Mouse (Mus musculus): ENCODE measurements around the gene Polr2a. TPM values are rescaled to one million over a fixed set of nuclear protein-coding genes. Genes with fewer than 3 reads are reported as not detected.

Gene Polr2a
- polyA plus RNA-seq, 1 experiment from 2014 or later, result 29.9 TPM

Other genes with a start within 250 kb of the Polr2a start
- gene Dnah2, start 209.5 kb downstream of the Polr2a start, polyA plus RNA-seq (2015; fragmentation: Nextera tagmentation; extraction: Ambion mirVana), result 0.73 and 0.87 TPM in 2 replicates
- gene Efnb3, start 198.4 kb downstream of the Polr2a start, polyA plus RNA-seq (2015; fragmentation: Nextera tagmentation; extraction: Ambion mirVana), result 11.9 and 14.3 TPM in 2 replicates
- gene Wrap53, start 178.4 kb downstream of the Polr2a start, polyA plus RNA-seq (2015; fragmentation: Nextera tagmentation; extraction: Ambion mirVana), result 26.6 and 27.9 TPM in 2 replicates
- 175 and 195 TPM in 2 replicates for gene Trp53, start 178.3 kb downstream of the Polr2a start, polyA plus RNA-seq (2015; fragmentation: Nextera tagmentation; extraction: Ambion mirVana)
- gene Atp1b2, start 152.7 kb downstream of the Polr2a start, polyA plus RNA-seq (2015; fragmentation: Nextera tagmentation; extraction: Ambion mirVana), result 11.2 and 13.5 TPM in 2 replicates
- gene Shbg, start 140.7 kb downstream of the Polr2a start, polyA plus RNA-seq (2015; fragmentation: Nextera tagmentation; extraction: Ambion mirVana), result 0.30 and 0.49 TPM in 2 replicates
- gene Sat2, start 136.6 kb downstream of the Polr2a start, polyA plus RNA-seq (2015; fragmentation: Nextera tagmentation; extraction: Ambion mirVana), result 17.8 and 23.1 TPM in 2 replicates
- 29.2 TPM in 2 replicates for gene Fxr2, start 125.6 kb downstream of the Polr2a start, polyA plus RNA-seq (2015; fragmentation: Nextera tagmentation; extraction: Ambion mirVana)
- 0.18 and 0.19 TPM in 2 replicates for gene Sox15, start 103.3 kb downstream of the Polr2a start, polyA plus RNA-seq (2015; fragmentation: Nextera tagmentation; extraction: Ambion mirVana)
- gene Mpdu1, start 96.0 kb downstream of the Polr2a start, polyA plus RNA-seq (2015; fragmentation: Nextera tagmentation; extraction: Ambion mirVana), result 71.8 and 78.0 TPM in 2 replicates
- gene Cd68, start 92.5 kb downstream of the Polr2a start, polyA plus RNA-seq (2015; fragmentation: Nextera tagmentation; extraction: Ambion mirVana), result 10.0 and 14.1 TPM in 2 replicates
- 586 and 589 TPM in 2 replicates for gene Eif4a1, start 86.2 kb downstream of the Polr2a start, polyA plus RNA-seq (2015; fragmentation: Nextera tagmentation; extraction: Ambion mirVana)
- 91.6 and 95.2 TPM in 2 replicates for gene Senp3, start 76.6 kb downstream of the Polr2a start, polyA plus RNA-seq (2015; fragmentation: Nextera tagmentation; extraction: Ambion mirVana)
- 0.45 and 0.53 TPM in 2 replicates for gene Tnfsf13, start 72.9 kb downstream of the Polr2a start, polyA plus RNA-seq (2015; fragmentation: Nextera tagmentation; extraction: Ambion mirVana)
- gene Tnfsf12, start 62.8 kb downstream of the Polr2a start, polyA plus RNA-seq (2015; fragmentation: Nextera tagmentation; extraction: Ambion mirVana), result 9.1 and 11.1 TPM in 2 replicates
- 4.5 and 7.0 TPM in 2 replicates for gene Tnfsfm13, start 62.5 kb downstream of the Polr2a start, polyA plus RNA-seq (2015; fragmentation: Nextera tagmentation; extraction: Ambion mirVana)
- 0.27 and 0.36 TPM in 2 replicates for gene Slc35g3, start 3.3 kb upstream of the Polr2a start, polyA plus RNA-seq (2015; fragmentation: Nextera tagmentation; extraction: Ambion mirVana)
- 1.9 and 2.8 TPM in 2 replicates for gene Zbtb4, start 7.3 kb upstream of the Polr2a start, polyA plus RNA-seq (2015; fragmentation: Nextera tagmentation; extraction: Ambion mirVana)
- gene Chrnb1, start 37.3 kb upstream of the Polr2a start, polyA plus RNA-seq (2015; fragmentation: Nextera tagmentation; extraction: Ambion mirVana), result 11.4 and 12.3 TPM in 2 replicates
- 2.0 and 2.5 TPM in 2 replicates for gene Fgf11, start 43.2 kb upstream of the Polr2a start, polyA plus RNA-seq (2015; fragmentation: Nextera tagmentation; extraction: Ambion mirVana)
- 8.3 TPM in 2 replicates for gene Tmem102, start 47.0 kb upstream of the Polr2a start, polyA plus RNA-seq (2015; fragmentation: Nextera tagmentation; extraction: Ambion mirVana)
- not detected in 2 replicates for gene Gm39566, start 56.7 kb upstream of the Polr2a start, polyA plus RNA-seq (2015; fragmentation: Nextera tagmentation; extraction: Ambion mirVana)
- not detected in 2 replicates for gene Spem2, start 59.8 kb upstream of the Polr2a start, polyA plus RNA-seq (2015; fragmentation: Nextera tagmentation; extraction: Ambion mirVana)
- 0.14 and 0.32 TPM in 2 replicates for gene Spem1, start 63.5 kb upstream of the Polr2a start, polyA plus RNA-seq (2015; fragmentation: Nextera tagmentation; extraction: Ambion mirVana)
- gene Nlgn2, start 79.1 kb upstream of the Polr2a start, polyA plus RNA-seq (2015; fragmentation: Nextera tagmentation; extraction: Ambion mirVana), result 5.6 and 7.6 TPM in 2 replicates
- 409 and 443 TPM in 2 replicates for gene Tmem256, start 79.9 kb upstream of the Polr2a start, polyA plus RNA-seq (2015; fragmentation: Nextera tagmentation; extraction: Ambion mirVana)
- gene Plscr3, start 87.7 kb upstream of the Polr2a start, polyA plus RNA-seq (2015; fragmentation: Nextera tagmentation; extraction: Ambion mirVana), result 96.5 and 105 TPM in 2 replicates
- gene Tnk1, start 100.1 kb upstream of the Polr2a start, polyA plus RNA-seq (2015; fragmentation: Nextera tagmentation; extraction: Ambion mirVana), result 5.8 and 7.3 TPM in 2 replicates
- 0.32 TPM in 1 of 2 replicates, not detected in the other for gene Tmem95, start 119.4 kb upstream of the Polr2a start, polyA plus RNA-seq (2015; fragmentation: Nextera tagmentation; extraction: Ambion mirVana)
- gene Kctd11, start 122.8 kb upstream of the Polr2a start, polyA plus RNA-seq (2015; fragmentation: Nextera tagmentation; extraction: Ambion mirVana), result 9.4 and 10.1 TPM in 2 replicates
- 0.58 and 0.62 TPM in 2 replicates for gene Acap1, start 136.9 kb upstream of the Polr2a start, polyA plus RNA-seq (2015; fragmentation: Nextera tagmentation; extraction: Ambion mirVana)
- 12.6 and 13.0 TPM in 2 replicates for gene 2810408A11Rik, start 142.3 kb upstream of the Polr2a start, polyA plus RNA-seq (2015; fragmentation: Nextera tagmentation; extraction: Ambion mirVana)
- gene Neurl4, start 142.4 kb upstream of the Polr2a start, polyA plus RNA-seq (2015; fragmentation: Nextera tagmentation; extraction: Ambion mirVana), result 9.3 and 10.8 TPM in 2 replicates
- gene Gps2, start 155.3 kb upstream of the Polr2a start, polyA plus RNA-seq (2015; fragmentation: Nextera tagmentation; extraction: Ambion mirVana), result 77.8 and 86.2 TPM in 2 replicates
- gene Eif5a, start 163.3 kb upstream of the Polr2a start, polyA plus RNA-seq (2015; fragmentation: Nextera tagmentation; extraction: Ambion mirVana), result 1,729 and 1,795 TPM in 2 replicates
- 6.3 and 7.5 TPM in 2 replicates for gene Ybx2, start 177.2 kb upstream of the Polr2a start, polyA plus RNA-seq (2015; fragmentation: Nextera tagmentation; extraction: Ambion mirVana)
- gene Slc2a4, start 189.6 kb upstream of the Polr2a start, polyA plus RNA-seq (2015; fragmentation: Nextera tagmentation; extraction: Ambion mirVana), result 17.3 and 22.1 TPM in 2 replicates
- gene Cldn7, start 206.1 kb upstream of the Polr2a start, polyA plus RNA-seq (2015; fragmentation: Nextera tagmentation; extraction: Ambion mirVana), result 173 and 178 TPM in 2 replicates
- gene Ctdnep1, start 222.5 kb upstream of the Polr2a start, polyA plus RNA-seq (2015; fragmentation: Nextera tagmentation; extraction: Ambion mirVana), result 31.0 and 31.7 TPM in 2 replicates
- gene Elp5, start 223.9 kb upstream of the Polr2a start, polyA plus RNA-seq (2015; fragmentation: Nextera tagmentation; extraction: Ambion mirVana), result 116 and 120 TPM in 2 replicates
- 447 and 450 TPM in 2 replicates for gene Gabarap, start 232.5 kb upstream of the Polr2a start, polyA plus RNA-seq (2015; fragmentation: Nextera tagmentation; extraction: Ambion mirVana)
- 75.8 and 78.8 TPM in 2 replicates for gene Phf23, start 237.1 kb upstream of the Polr2a start, polyA plus RNA-seq (2015; fragmentation: Nextera tagmentation; extraction: Ambion mirVana)
- gene Dvl2, start 242.0 kb upstream of the Polr2a start, polyA plus RNA-seq (2015; fragmentation: Nextera tagmentation; extraction: Ambion mirVana), result 38.2 and 43.2 TPM in 2 replicates